Mouse (Mus musculus) adrenal gland, postnatal 14 days (tissue): ENCODE measurements at regions not wholly inside any gene's neighbourhood (a gene's known extent, or its start where the extent isn't known, plus 50 kb on each side); places are given as distances from the start of the nearest gene placed in this dataset.
A peak's percentile ranks its signal among the peaks of the same experiment; 100 is the strongest.

Experiments used
- DNase-seq: peaks from one replicate; pipeline ENCODE4 v3.0.0; 2021; ENCODE audit warnings: mixed read lengths

GRCm38 (mm10) chr3:150752787-150753186 is 684.9 kb upstream of the Adgrl4 start:
- DNase-seq, result no peak

DNA sequence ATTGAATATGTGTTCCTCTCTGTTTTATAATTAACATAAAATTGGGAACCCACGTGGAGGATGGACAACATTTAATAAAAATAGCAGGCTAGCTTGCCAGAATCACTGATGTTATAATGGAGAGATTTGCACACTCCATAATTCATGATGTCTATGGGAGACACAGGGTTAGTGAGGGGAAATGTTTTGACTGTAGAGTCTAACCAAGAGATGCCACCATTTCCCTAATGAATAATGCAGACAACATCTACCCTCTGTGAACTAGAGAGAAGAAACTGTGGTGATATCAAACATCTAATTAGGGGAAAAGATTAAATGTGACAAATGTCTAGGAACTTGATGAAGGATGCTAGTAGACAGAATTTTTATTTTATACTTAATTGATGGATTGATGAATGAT is 677.8 kb upstream of the Adgrl4 start:
- no peak for DNase-seq

GRCm38 (mm10) chr3:150784576-150784975 is 653.1 kb upstream of the Adgrl4 start:
- no peak for DNase-seq

DNA sequence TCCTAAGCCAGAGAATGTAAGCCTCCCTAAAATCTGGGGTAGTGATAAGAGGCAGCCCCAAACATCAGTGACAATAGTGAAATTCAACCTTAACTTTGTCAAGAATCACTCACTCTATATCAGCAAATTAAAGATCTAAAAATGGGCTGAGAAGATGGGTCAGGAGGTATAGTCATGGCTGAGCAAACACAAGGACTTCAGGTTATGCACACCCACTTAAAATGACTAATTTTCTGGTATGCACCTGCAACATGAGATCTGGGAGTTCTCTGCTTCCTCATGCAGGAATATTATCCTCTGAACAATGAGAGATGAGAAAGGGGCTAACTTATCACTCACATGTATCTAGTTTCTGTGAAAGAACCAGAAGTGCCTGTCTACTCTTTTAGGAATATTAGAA is 619.9 kb upstream of the Adgrl4 start:
- no peak for DNase-seq

- no peak for DNase-seq
These were observed 618.3 kb upstream of the Adgrl4 start for GRCm38 (mm10) chr3:150819369-150819768.

DNA sequence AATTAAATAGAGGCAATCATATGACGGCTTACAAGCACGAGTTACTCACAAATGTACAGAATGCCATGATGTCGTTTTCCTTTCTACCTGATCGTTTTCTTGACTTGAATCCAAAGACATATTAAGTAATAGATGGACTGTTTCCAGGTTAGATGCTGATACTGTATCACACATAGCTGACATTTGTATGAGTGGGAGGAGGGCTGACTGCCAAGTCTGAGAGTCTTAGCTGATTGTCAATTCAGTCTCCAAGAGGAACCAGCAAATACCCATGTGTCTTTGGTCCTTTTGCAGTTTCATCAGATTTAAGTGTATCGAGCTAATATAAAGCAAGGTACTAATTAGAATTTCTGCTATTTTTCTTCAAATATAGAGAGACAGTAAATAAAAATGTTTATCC is 617.6 kb upstream of the Adgrl4 start:
- no peak for DNase-seq

GRCm38 (mm10) chr3:150846029-150846428 is 591.7 kb upstream of the Adgrl4 start:
- no peak for DNase-seq

DNA sequence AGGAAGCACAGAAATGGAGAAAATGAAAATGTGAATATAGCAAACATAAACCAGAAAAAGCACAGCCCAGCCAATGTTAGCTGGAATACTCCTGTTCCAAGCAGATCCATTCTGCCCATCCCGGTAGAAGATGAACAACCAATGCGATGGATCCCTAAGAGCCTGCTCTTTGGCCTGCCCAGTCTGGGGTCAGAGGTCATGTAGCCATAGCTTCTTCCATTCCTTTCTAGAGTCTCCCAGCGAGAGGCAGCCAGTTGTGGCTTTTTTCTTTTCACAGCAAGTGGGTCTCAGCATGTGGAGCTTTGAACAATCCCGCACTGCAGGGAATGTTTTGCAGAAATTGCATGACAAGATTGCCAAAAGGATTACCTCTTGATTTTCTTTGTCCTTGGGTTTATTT is 585.6 kb upstream of the Adgrl4 start:
- no peak for DNase-seq

- no peak for DNase-seq
These were observed 541.0 kb upstream of the Adgrl4 start for GRCm38 (mm10) chr3:150896668-150897067.

DNA sequence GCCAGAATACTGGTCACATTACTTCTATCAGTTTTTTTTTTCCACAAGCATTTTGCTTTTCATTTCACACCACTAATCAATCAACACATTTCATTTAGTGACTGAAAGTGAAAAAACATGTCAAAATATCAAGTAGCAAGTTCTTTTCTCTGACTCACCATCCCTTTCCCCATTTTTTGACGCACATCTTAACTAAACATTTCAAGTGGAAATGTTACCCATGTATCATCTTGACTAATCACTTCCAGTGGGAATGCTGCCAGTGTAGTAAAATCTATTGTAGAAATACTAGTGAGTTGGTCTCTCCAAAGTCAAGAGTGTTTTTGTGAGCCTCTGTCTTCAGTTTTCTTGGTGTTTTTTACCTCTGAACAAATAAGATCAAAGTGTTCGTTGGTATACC is 527.6 kb upstream of the Adgrl4 start:
- DNase-seq, result peak; percentile 8

GRCm38 (mm10) chr3:150954897-150955296 is 482.8 kb upstream of the Adgrl4 start:
- no peak for DNase-seq

- DNase-seq, result no peak
These were observed 438.0 kb upstream of the Adgrl4 start for GRCm38 (mm10) chr3:150999652-151000051.

GRCm38 (mm10) chr3:151000217-151000616 is 437.5 kb upstream of the Adgrl4 start:
- DNase-seq, result peak; percentile 9

GRCm38 (mm10) chr3:151001881-151002412 is 435.7 kb upstream of the Adgrl4 start:
- peak; percentile 42 for DNase-seq

- DNase-seq, result no peak
These were observed 434.2 kb upstream of the Adgrl4 start for GRCm38 (mm10) chr3:151003524-151003923.

DNA sequence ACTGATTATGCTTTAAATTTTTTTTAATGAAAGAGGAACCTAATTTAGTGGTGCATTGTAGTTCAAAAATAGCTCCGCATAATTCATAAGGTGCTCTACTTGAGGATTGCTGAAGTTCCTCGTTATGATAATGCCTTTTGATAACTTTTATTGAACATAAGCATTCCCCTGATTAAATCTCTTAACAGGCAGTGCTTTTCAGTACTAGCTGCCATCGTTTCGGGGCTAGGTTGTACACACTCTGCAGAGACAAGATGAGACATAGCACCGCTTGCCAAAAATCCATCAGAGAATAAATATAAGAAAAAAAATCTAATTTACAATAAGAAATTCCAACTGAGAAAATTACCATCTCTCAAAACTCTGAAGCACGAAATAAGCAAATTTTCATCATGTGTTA is 433.7 kb upstream of the Adgrl4 start:
- no peak for DNase-seq

GRCm38 (mm10) chr3:151020014-151020413 is 417.7 kb upstream of the Adgrl4 start:
- no peak for DNase-seq

DNA sequence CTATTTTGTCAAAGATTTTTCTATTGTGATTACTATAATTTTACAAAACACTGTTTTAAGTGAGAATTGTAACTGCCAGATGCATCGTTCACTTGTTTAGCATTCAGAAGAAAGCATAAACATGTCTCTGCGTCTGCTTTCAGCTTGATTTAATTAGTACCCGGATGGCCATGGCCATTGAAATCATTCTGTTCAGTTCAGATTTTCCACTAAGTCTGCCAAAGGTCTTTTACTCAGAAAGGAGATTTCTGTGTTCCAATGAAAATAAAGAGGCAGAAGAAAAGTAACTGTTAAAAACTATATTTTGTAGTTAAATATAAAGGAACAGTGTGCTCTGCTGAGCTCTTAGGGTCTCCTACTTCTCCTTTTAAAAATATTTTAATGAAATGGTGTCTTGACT is 380.2 kb upstream of the Adgrl4 start:
- no peak for DNase-seq

DNA sequence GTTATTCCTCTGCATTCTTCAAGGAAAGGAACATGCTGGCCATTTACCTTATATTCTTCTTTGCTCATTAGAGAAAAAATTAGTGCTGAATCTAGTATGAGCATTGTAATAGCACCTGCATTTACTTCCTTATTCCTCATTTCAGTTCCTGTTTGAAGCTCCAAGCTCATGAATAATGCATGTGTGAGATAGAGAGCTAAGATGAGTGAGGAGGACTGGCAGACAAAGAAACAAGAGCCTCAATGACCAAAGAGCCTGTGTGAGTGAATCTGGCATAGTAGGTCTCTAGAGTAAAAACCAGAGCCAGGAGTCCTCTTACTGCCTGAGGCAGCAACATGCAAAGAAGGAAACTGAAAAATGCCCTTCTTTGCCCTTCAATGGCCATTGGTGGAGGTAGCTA is 365.4 kb upstream of the Adgrl4 start:
- DNase-seq, result no peak

DNA sequence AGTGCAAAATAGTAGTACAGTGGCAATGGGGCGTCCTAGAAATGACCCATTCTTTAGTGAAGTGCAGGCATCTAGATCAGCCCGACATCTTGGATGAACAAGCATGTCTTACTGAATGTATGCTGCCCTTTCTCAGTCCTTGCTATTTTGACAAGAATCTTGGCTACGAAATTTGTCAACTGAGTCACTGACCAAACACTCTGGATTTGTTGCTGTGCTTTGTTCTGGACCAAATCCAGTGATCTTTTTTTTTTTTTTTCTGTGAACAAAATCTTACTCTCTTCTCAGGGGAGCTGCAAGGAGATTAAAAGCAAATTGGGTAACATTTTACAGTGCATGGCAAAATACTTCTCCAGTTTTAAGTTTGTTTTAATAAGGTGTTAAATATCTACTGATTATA is 320.9 kb upstream of the Adgrl4 start:
- no peak for DNase-seq

DNA sequence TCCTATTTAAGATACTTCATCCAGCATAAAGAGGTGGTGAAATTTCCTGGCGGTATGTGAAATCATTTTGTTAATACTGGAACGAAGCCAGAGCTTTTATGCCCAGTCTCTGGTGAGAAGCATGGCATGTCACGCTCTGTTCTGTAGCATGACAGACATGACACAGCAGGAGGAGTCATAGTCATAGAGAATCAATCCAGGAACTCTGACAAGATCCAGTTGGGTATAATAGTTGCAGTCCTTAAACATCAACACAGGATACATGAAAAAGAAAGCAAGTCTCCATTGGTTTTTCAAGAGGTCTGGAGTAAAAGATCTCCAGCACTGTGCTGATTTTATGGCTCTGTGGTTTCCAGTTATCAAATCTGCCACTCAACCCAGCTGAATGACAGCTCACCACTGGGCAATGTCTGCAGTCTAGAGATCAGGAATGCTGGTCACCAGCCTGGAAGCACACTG is 320.1 kb upstream of the Adgrl4 start:
- DNase-seq, result no peak

DNA sequence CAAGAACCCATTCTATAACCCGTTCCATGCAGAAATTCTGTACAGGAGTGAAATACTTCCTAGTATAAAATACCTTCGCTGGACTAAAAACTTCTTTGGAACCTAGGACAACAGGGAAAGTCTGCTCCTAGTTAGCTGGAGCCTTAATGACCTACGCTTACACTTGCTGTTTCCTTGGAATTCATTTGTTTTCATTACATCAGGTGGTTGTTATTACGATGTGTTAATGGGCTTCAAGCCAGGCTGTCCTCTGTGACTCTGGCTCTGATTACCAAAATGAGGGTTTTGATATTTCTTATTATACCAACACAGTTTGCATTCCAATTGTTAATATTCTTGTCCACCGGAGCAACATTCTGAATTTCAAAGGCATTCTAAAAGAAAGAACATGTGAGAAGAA is 313.6 kb upstream of the Adgrl4 start:
- DNase-seq, result no peak

- peak; percentile 5 for DNase-seq
These were observed 290.8 kb upstream of the Adgrl4 start for GRCm38 (mm10) chr3:151146889-151147288.

DNA sequence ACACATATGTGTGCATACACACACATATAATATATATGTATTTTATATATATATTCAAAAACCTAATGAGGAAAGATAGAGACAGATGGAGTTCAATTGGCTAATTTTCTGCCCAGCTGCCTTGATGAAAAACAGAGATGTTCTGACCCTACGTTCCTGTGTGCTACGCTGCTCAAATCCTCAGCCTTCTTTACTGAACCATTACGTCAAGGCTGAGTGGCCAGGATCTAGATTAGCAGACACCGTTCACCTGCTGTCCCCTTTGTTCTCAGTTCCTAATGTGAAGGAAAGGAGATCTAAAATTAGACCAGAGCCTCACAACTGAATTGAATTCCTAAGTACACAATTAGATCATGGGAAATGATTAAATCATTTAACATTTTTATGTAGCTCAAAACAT is 284.3 kb upstream of the Adgrl4 start:
- no peak for DNase-seq

- no peak for DNase-seq
These were observed 277.2 kb upstream of the Adgrl4 start for GRCm38 (mm10) chr3:151160516-151160915.
